Mouse (Mus musculus): ENCODE results near the gene Tmem178b. TPM values are rescaled to one million over a fixed set of nuclear protein-coding genes. Genes with fewer than 3 reads are reported as not detected.

Tmem178b gene
- polyA plus RNA-seq, 1 experiment, result 0.02 TPM

GRCm38 (mm10) chr6:40142582-40142981, 269.5 kb downstream of the Tmem178b start:
- Histone ChIP-seq H3K4me2 (ENCODE audit: low read depth) (no peak overlapping the region), H3K27me3 (ENCODE audit: control insufficient read depth, insufficient read depth, insufficient read length) (no peaks in the 10 kb centered on the region), H3K4me3 (no peak overlapping the region), H3K79me2 (ENCODE audit: control insufficient read depth, insufficient read depth) (no peaks in the 10 kb centered on the region), H3ac (ENCODE audit: control insufficient read depth, insufficient read length) (no peak overlapping the region), H3K36me3 (ENCODE audit: control insufficient read depth, insufficient read depth) (no peaks in the 10 kb centered on the region)
- no peak for TF ChIP-seq MAX (IDR thresholded peaks at IDR 0.05; ENCODE audit: low read depth)
- TF ChIP-seq POLR2A (IDR thresholded peaks at IDR 0.05; ENCODE audit: insufficient read length, low read depth), result no peak
- TF ChIP-seq USF1 (IDR thresholded peaks at IDR 0.05; ENCODE audit: low read depth), result no peak
- no peak for TF ChIP-seq CEBPB (IDR thresholded peaks at IDR 0.05; ENCODE audit: insufficient read depth, poor library complexity, severe bottlenecking)
- no peak for TF ChIP-seq SRF (IDR thresholded peaks at IDR 0.05; ENCODE audit: control insufficient read depth, insufficient read length, low read depth)
- no peak for TF ChIP-seq TCF12 (IDR thresholded peaks at IDR 0.05; ENCODE audit: insufficient read depth, poor library complexity, severe bottlenecking)
- no peak for TF ChIP-seq E2F4 (IDR thresholded peaks at IDR 0.05; ENCODE audit: insufficient read depth)
- no peak for TF ChIP-seq MYOD1 (IDR thresholded peaks at IDR 0.05; ENCODE audit: control insufficient read depth in 1 of 3, insufficient read length in 2 of 3, low read depth in 2 of 3)
- no peak for TF ChIP-seq MYOG (IDR thresholded peaks at IDR 0.05; ENCODE audit: control insufficient read depth in 1 of 3, insufficient read depth in 1 of 3, insufficient read length in 2 of 3, low read depth in 2 of 3)
- TF ChIP-seq REST (IDR thresholded peaks at IDR 0.05; ENCODE audit: insufficient read depth, insufficient read length), result no peak
- no peak for TF ChIP-seq TCF3 (IDR thresholded peaks at IDR 0.05; ENCODE audit: insufficient read length, low read depth)
- TF ChIP-seq POLR2AphosphoS2 (IDR thresholded peaks at IDR 0.05; ENCODE audit: insufficient read length, low read depth), result no peak

GRCm38 (mm10) chr6:40144371-40144770, 271.3 kb downstream of the Tmem178b start:
- Histone ChIP-seq H3K4me2 (ENCODE audit: low read depth) (no peak overlapping the region), H3K36me3 (ENCODE audit: control insufficient read depth, insufficient read depth) (no peaks in the 10 kb centered on the region), H3K27me3 (ENCODE audit: control insufficient read depth, insufficient read depth, insufficient read length) (no peaks in the 10 kb centered on the region), H3K4me3 (no peak overlapping the region), H3ac (ENCODE audit: control insufficient read depth, insufficient read length) (no peak overlapping the region), H3K79me2 (ENCODE audit: control insufficient read depth, insufficient read depth) (no peaks in the 10 kb centered on the region)
- no peak for TF ChIP-seq USF1 (IDR thresholded peaks at IDR 0.05; ENCODE audit: low read depth)
- TF ChIP-seq E2F4 (IDR thresholded peaks at IDR 0.05; ENCODE audit: insufficient read depth), result no peak
- TF ChIP-seq TCF3 (IDR thresholded peaks at IDR 0.05; ENCODE audit: insufficient read length, low read depth), result no peak
- TF ChIP-seq TCF12 (IDR thresholded peaks at IDR 0.05; ENCODE audit: insufficient read depth, poor library complexity, severe bottlenecking), result no peak
- no peak for TF ChIP-seq POLR2AphosphoS2 (IDR thresholded peaks at IDR 0.05; ENCODE audit: insufficient read length, low read depth)
- TF ChIP-seq MYOG (IDR thresholded peaks at IDR 0.05; ENCODE audit: control insufficient read depth in 1 of 3, insufficient read depth in 1 of 3, insufficient read length in 2 of 3, low read depth in 2 of 3), result no peak
- no peak for TF ChIP-seq CEBPB (IDR thresholded peaks at IDR 0.05; ENCODE audit: insufficient read depth, poor library complexity, severe bottlenecking)
- no peak for TF ChIP-seq MAX (IDR thresholded peaks at IDR 0.05; ENCODE audit: low read depth)
- no peak for TF ChIP-seq SRF (IDR thresholded peaks at IDR 0.05; ENCODE audit: control insufficient read depth, insufficient read length, low read depth)
- TF ChIP-seq MYOD1 (IDR thresholded peaks at IDR 0.05; ENCODE audit: control insufficient read depth in 1 of 3, insufficient read length in 2 of 3, low read depth in 2 of 3), result no peak
- no peak for TF ChIP-seq REST (IDR thresholded peaks at IDR 0.05; ENCODE audit: insufficient read depth, insufficient read length)
- no peak for TF ChIP-seq POLR2A (IDR thresholded peaks at IDR 0.05; ENCODE audit: insufficient read length, low read depth)

- H3K27me3 ChIP-seq (ENCODE audit: control insufficient read depth, insufficient read depth, insufficient read length), result no peaks in the 10 kb centered on the region
- no peak overlapping the region for H3K4me3 ChIP-seq
- no peak overlapping the region for H3K4me2 ChIP-seq (ENCODE audit: low read depth)
- no peaks in the 10 kb centered on the region for H3K36me3 ChIP-seq (ENCODE audit: control insufficient read depth, insufficient read depth)
- no peaks in the 10 kb centered on the region for H3K79me2 ChIP-seq (ENCODE audit: control insufficient read depth, insufficient read depth)
- TF ChIP-seq USF1 (IDR thresholded peaks at IDR 0.05; ENCODE audit: low read depth) (no peak), CEBPB (IDR thresholded peaks at IDR 0.05; ENCODE audit: insufficient read depth, poor library complexity, severe bottlenecking) (no peak), POLR2A (IDR thresholded peaks at IDR 0.05; ENCODE audit: insufficient read length, low read depth) (no peak), REST (IDR thresholded peaks at IDR 0.05; ENCODE audit: insufficient read depth, insufficient read length) (no peak), POLR2AphosphoS2 (IDR thresholded peaks at IDR 0.05; ENCODE audit: insufficient read length, low read depth) (no peak), MAX (IDR thresholded peaks at IDR 0.05; ENCODE audit: low read depth) (no peak), SRF (IDR thresholded peaks at IDR 0.05; ENCODE audit: control insufficient read depth, insufficient read length, low read depth) (no peak), TCF3 (IDR thresholded peaks at IDR 0.05; ENCODE audit: insufficient read length, low read depth) (no peak), TCF12 (IDR thresholded peaks at IDR 0.05; ENCODE audit: insufficient read depth, poor library complexity, severe bottlenecking) (no peak), MYOD1 (IDR thresholded peaks at IDR 0.05; ENCODE audit: control insufficient read depth in 1 of 3, insufficient read length in 2 of 3, low read depth in 2 of 3) (no peak), E2F4 (IDR thresholded peaks at IDR 0.05; ENCODE audit: insufficient read depth) (no peak), MYOG (IDR thresholded peaks at IDR 0.05; ENCODE audit: control insufficient read depth in 1 of 3, insufficient read depth in 1 of 3, insufficient read length in 2 of 3, low read depth in 2 of 3) (no peak)
- H3ac ChIP-seq (ENCODE audit: control insufficient read depth, insufficient read length), result no peak overlapping the region
Measured at GRCm38 (mm10) chr6:40145601-40146000, 272.5 kb downstream of the Tmem178b start.

GRCm38 (mm10) chr6:40152241-40152640, 279.2 kb downstream of the Tmem178b start:
- Histone ChIP-seq H3K79me2 (ENCODE audit: control insufficient read depth, insufficient read depth) (no peaks in the 10 kb centered on the region), H3K27me3 (ENCODE audit: control insufficient read depth, insufficient read depth, insufficient read length) (no peaks in the 10 kb centered on the region), H3K36me3 (ENCODE audit: control insufficient read depth, insufficient read depth) (no peaks in the 10 kb centered on the region), H3ac (ENCODE audit: control insufficient read depth, insufficient read length) (no peak overlapping the region), H3K4me2 (ENCODE audit: low read depth) (no peak overlapping the region), H3K4me3 (no peak overlapping the region)
- TF ChIP-seq REST (IDR thresholded peaks at IDR 0.05; ENCODE audit: insufficient read depth, insufficient read length) (no peak), TCF12 (IDR thresholded peaks at IDR 0.05; ENCODE audit: insufficient read depth, poor library complexity, severe bottlenecking) (no peak), SRF (IDR thresholded peaks at IDR 0.05; ENCODE audit: control insufficient read depth, insufficient read length, low read depth) (no peak), POLR2A (IDR thresholded peaks at IDR 0.05; ENCODE audit: insufficient read length, low read depth) (no peak), MYOG (IDR thresholded peaks at IDR 0.05; ENCODE audit: control insufficient read depth in 1 of 3, insufficient read depth in 1 of 3, insufficient read length in 2 of 3, low read depth in 2 of 3) (no peak), MYOD1 (IDR thresholded peaks at IDR 0.05; ENCODE audit: control insufficient read depth in 1 of 3, insufficient read length in 2 of 3, low read depth in 2 of 3) (no peak), MAX (IDR thresholded peaks at IDR 0.05; ENCODE audit: low read depth) (no peak), POLR2AphosphoS2 (IDR thresholded peaks at IDR 0.05; ENCODE audit: insufficient read length, low read depth) (no peak), USF1 (IDR thresholded peaks at IDR 0.05; ENCODE audit: low read depth) (no peak), TCF3 (IDR thresholded peaks at IDR 0.05; ENCODE audit: insufficient read length, low read depth) (no peak), E2F4 (IDR thresholded peaks at IDR 0.05; ENCODE audit: insufficient read depth) (no peak), CEBPB (IDR thresholded peaks at IDR 0.05; ENCODE audit: insufficient read depth, poor library complexity, severe bottlenecking) (no peak)

Measured in myocyte (in vitro differentiated cells).